Mouse (Mus musculus) embryo, embryonic 10 days (tissue): ENCODE data around the gene Pon2.

Source experiments
- DNase-seq: peaks from one replicate; pipeline ENCODE4 v3.0.0-alpha.2; 2015; ENCODE audit warnings: low spot score

Pon2 gene

GRCm38 (mm10) chr6:5292841-5293240 is 5.4 kb downstream of the Pon2 start:
- no peak for DNase-seq

GRCm38 (mm10) chr6:5291450-5291849 is 6.8 kb downstream of the Pon2 start:
- no peak for DNase-seq

GRCm38 (mm10) chr6:5287919-5288318 is 10.3 kb downstream of the Pon2 start:
- peak; percentile 30 for DNase-seq

GRCm38 (mm10) chr6:5287392-5287791 is 10.9 kb downstream of the Pon2 start:
- no peak for DNase-seq

- DNase-seq = no peak
These were observed 15.8 kb downstream of the Pon2 start for GRCm38 (mm10) chr6:5282418-5282817.

- peak; percentile 39 for DNase-seq
These were observed 17.5 kb downstream of the Pon2 start for GRCm38 (mm10) chr6:5280576-5281305.

GRCm38 (mm10) chr6:5277972-5278371 is 20.3 kb downstream of the Pon2 start:
- no peak for DNase-seq

- no peak for DNase-seq
These were observed 28.6 kb downstream of the Pon2 start for GRCm38 (mm10) chr6:5269641-5270040.

- DNase-seq = no peak
These were observed 33.5 kb downstream of the Pon2 start for GRCm38 (mm10) chr6:5264793-5265192.

GRCm38 (mm10) chr6:5263250-5263999 is 34.8 kb downstream of the Pon2 start:
- DNase-seq = no peak

GRCm38 (mm10) chr6:5262322-5263249 is 35.7 kb downstream of the Pon2 start:
- DNase-seq = no peak

- peak; percentile 68 for DNase-seq
These were observed 42.4 kb downstream of the Pon2 start, which contains the start of gene Pon3 for GRCm38 (mm10) chr6:5255722-5256451. TSS of gene Pon3 (minus strand) at chr6:5256286.

- no peak for DNase-seq
These were observed 43.0 kb downstream of the Pon2 start for GRCm38 (mm10) chr6:5255291-5255690.

- no peak for DNase-seq
These were observed 43.4 kb downstream of the Pon2 start for GRCm38 (mm10) chr6:5254869-5255268.

GRCm38 (mm10) chr6:5245926-5246325 is 52.3 kb downstream of the Pon2 start:
- no peak for DNase-seq

- DNase-seq = no peak
These were observed 59.5 kb downstream of the Pon2 start for GRCm38 (mm10) chr6:5238799-5239198.

- no peak for DNase-seq
These were observed 60.7 kb downstream of the Pon2 start for GRCm38 (mm10) chr6:5237510-5237909.

- DNase-seq = no peak
These were observed 61.3 kb downstream of the Pon2 start for GRCm38 (mm10) chr6:5236843-5237371.

- DNase-seq = no peak
These were observed 63.7 kb downstream of the Pon2 start for GRCm38 (mm10) chr6:5234563-5234962.

GRCm38 (mm10) chr6:5233812-5234211 is 64.4 kb downstream of the Pon2 start:
- no peak for DNase-seq

GRCm38 (mm10) chr6:5232022-5232421 is 66.2 kb downstream of the Pon2 start:
- DNase-seq = no peak
